Mouse (Mus musculus) liver, postnatal 0 days (tissue): ENCODE data around the gene Akap4. TPM values are rescaled to one million over a fixed set of nuclear protein-coding genes. Genes with fewer than 3 reads are reported as not detected.

ENCODE experiments used
- ATAC-seq: fragments of 200-750 bp; cut with Nextera tagmentation; 2 replicates; pipeline ENCODE4 v1.8.0; 2017; ENCODE audit warnings: mild to moderate bottlenecking, moderate library complexity
- DNase-seq: peaks from one replicate; pipeline ENCODE4 v3.0.0-alpha.2; 2016
- H3K27ac ChIP-seq: fragments of 300-500 bp; sonication (generic); 2 replicates; pipeline ENCODE4 v1.5.1; 2014; ENCODE audit warnings: antibody characterized with exemption, moderate library complexity, mild to moderate bottlenecking, low read depth
- H3K27me3 ChIP-seq: fragments of 300-500 bp; sonication (generic); 2 replicates; pipeline ENCODE4 v1.6.1; 2014; ENCODE audit warnings: low read length, control low read depth, mixed read lengths; ENCODE audit not compliant: insufficient read depth
- H3K36me3 ChIP-seq: fragments of 300-500 bp; sonication (generic); replicated peaks from 2 replicates; pipeline ENCODE4 v1.6.1; 2014; ENCODE audit warnings: mild to moderate bottlenecking, control low read depth, low read length, moderate library complexity, mixed read lengths; ENCODE audit not compliant: insufficient read depth
- H3K4me1 ChIP-seq: fragments of 300-500 bp; sonication (generic); 2 replicates; pipeline ENCODE4 v1.6.1; 2014; ENCODE audit warnings: antibody characterized with exemption, mild to moderate bottlenecking, control low read depth; ENCODE audit not compliant: insufficient read depth
- H3K4me2 ChIP-seq: fragments of 300-500 bp; sonication (generic); 2 replicates; pipeline ENCODE4 v1.6.1; 2014; ENCODE audit warnings: low read depth, mild to moderate bottlenecking, low read length, moderate library complexity, mixed read lengths
- H3K4me3 ChIP-seq: fragments of 300-500 bp; sonication (generic); 2 replicates; pipeline ENCODE4 v1.5.1; 2014; ENCODE audit warnings: low read depth, low read length
- H3K9ac ChIP-seq: fragments of 300-500 bp; sonication (generic); replicated peaks from 2 replicates; pipeline ENCODE4 v1.6.1; 2014; ENCODE audit warnings: mild to moderate bottlenecking, moderate library complexity
- H3K9me3 ChIP-seq: fragments of 300-500 bp; sonication (generic); 2 replicates; pipeline ENCODE4 v1.6.1; 2016; ENCODE audit warnings: mild to moderate bottlenecking, control low read depth, low read length, mixed read lengths
- CTCF ChIP-seq: sonication (generic); IDR thresholded peaks from 2 replicates; pipeline ENCODE4 v1.5.1; 2016; ENCODE audit warnings: antibody characterized with exemption, low read depth
- EP300 ChIP-seq: IDR thresholded peaks from 2 replicates; pipeline ENCODE4 v1.6.1; 2016; ENCODE audit warnings: antibody characterized with exemption, low read depth, mild to moderate bottlenecking
- WGBS: fragments of 180-500 bp; shearing (Covaris S2); extraction: QIAGEN DNeasy Blood & Tissue Kit; methylation state at CpG from one replicate; pipeline ENCODE4 v1.1.7; 2014; ENCODE audit not compliant: insufficient replicate concordance; 5-methylcytosine and 5-hydroxymethylcytosine counted together
- polyA plus RNA-seq: library from polyadenylated mRNA; unstranded; fragments of >200 nt; fragmentation: Nextera tagmentation; extraction: Ambion mirVana; gene quantifications from 2 replicates; pipeline ENCODE4 v1.2.1, GENCODE M21; 2015

Gene Akap4
- not detected in 2 replicates for polyA plus RNA-seq

- 78% methylated on average over 1 of the region's 1 CpGs for WGBS
- Histone ChIP-seq H3K27me3 (no peaks in the 10 kb centered on the region), H3K36me3 (no peaks in the 10 kb centered on the region), H3K9ac (no peak within 1 kb of the TSS), H3K4me2 (no peak within 1 kb of the TSS), H3K27ac (no peak within 1 kb of the TSS), H3K4me3 (no peak within 1 kb of the TSS), H3K9me3 (no peaks in the 10 kb centered on the region), H3K4me1 (no peaks in the 10 kb centered on the region)
- ATAC-seq (no peak), DNase-seq (no peak)
- TF ChIP-seq CTCF (no peak), EP300 (no peak)
These were observed at the start of gene Akap4 for GRCm38 (mm10) chrX:7067219-7067618. Gene Akap4, plus strand, starts transcription at chrX:7067519.

GRCm38 (mm10) chrX:7041519-7041918 is 25.8 kb upstream of the Akap4 start, which contains the start of gene Ccnb3:
Gene Ccnb3, minus strand, starts transcription at chrX:7041619.
- no peaks in the 10 kb centered on the region for H3K9me3 ChIP-seq
- WGBS: 86% methylated on average over 19 of the region's 19 CpGs
- no peaks in the 10 kb centered on the region for H3K36me3 ChIP-seq
- ATAC-seq (no peak), DNase-seq (no peak)
- H3K9ac ChIP-seq: no peak within 1 kb of the TSS
- H3K4me1 ChIP-seq: no peaks in the 10 kb centered on the region
- no peak for TF ChIP-seq CTCF
- H3K4me2 ChIP-seq: no peak within 1 kb of the TSS
- H3K27ac ChIP-seq: no peak within 1 kb of the TSS
- no peak within 1 kb of the TSS for H3K4me3 ChIP-seq
- no peaks in the 10 kb centered on the region for H3K27me3 ChIP-seq

GRCm38 (mm10) chrX:7057056-7057455 is 10.3 kb upstream of the Akap4 start:
- Histone ChIP-seq H3K4me3 (no peak overlapping the region), H3K4me1 (no peaks in the 10 kb centered on the region), H3K27ac (0 out of 2 replicates have a peak overlapping the region, but pooled peaks have one; percentile 39), H3K4me2 (0 out of 2 replicates have a peak overlapping the region, but pooled peaks have one; percentile 22), H3K27me3 (no peaks in the 10 kb centered on the region), H3K36me3 (no peaks in the 10 kb centered on the region), H3K9me3 (no peaks in the 10 kb centered on the region), H3K9ac (no peak overlapping the region)
- TF ChIP-seq CTCF (no peak; the same call in 1 of the 2 replicates), EP300 (no peak)
- DNase-seq: no peak
- no peak for ATAC-seq

- Histone ChIP-seq H3K9me3 (no peaks in the 10 kb centered on the region), H3K4me1 (no peaks in the 10 kb centered on the region), H3K4me2 (0 out of 2 replicates have a peak overlapping the region, but pooled peaks have one; percentile 22), H3K4me3 (no peak overlapping the region), H3K9ac (no peak overlapping the region), H3K27me3 (no peaks in the 10 kb centered on the region), H3K27ac (0 out of 2 replicates have a peak overlapping the region, but pooled peaks have one; percentile 39), H3K36me3 (no peaks in the 10 kb centered on the region)
- TF ChIP-seq EP300 (0 out of 2 replicates have a peak, but pooled peaks have one; percentile 64), CTCF (no peak)
- ATAC-seq: peak; percentile 90
- DNase-seq: no peak
- 55% methylated on average over 2 of the region's 2 CpGs for WGBS
These were observed 9.7 kb upstream of the Akap4 start for GRCm38 (mm10) chrX:7057634-7058033.

- Histone ChIP-seq H3K27ac (no peak overlapping the region), H3K4me3 (no peak overlapping the region), H3K9ac (no peak overlapping the region), H3K4me2 (no peak overlapping the region), H3K36me3 (no peaks in the 10 kb centered on the region), H3K4me1 (no peaks in the 10 kb centered on the region), H3K9me3 (no peaks in the 10 kb centered on the region), H3K27me3 (no peaks in the 10 kb centered on the region)
- ATAC-seq (no peak), DNase-seq (no peak)
- TF ChIP-seq CTCF (no peak), EP300 (no peak)
These were observed 3.2 kb upstream of the Akap4 start for GRCm38 (mm10) chrX:7064109-7064508.

- no peaks in the 10 kb centered on the region for H3K36me3 ChIP-seq
- WGBS: 48% methylated on average over 2 of the region's 2 CpGs
- ATAC-seq: no peak
- no peaks in the 10 kb centered on the region for H3K4me1 ChIP-seq
- no peak overlapping the region for H3K9ac ChIP-seq
- H3K27ac ChIP-seq: no peak overlapping the region
- H3K9me3 ChIP-seq: no peaks in the 10 kb centered on the region
- DNase-seq: no peak
- no peak overlapping the region for H3K4me2 ChIP-seq
- no peak for TF ChIP-seq CTCF
- no peak for TF ChIP-seq EP300
- no peaks in the 10 kb centered on the region for H3K27me3 ChIP-seq
- no peak overlapping the region for H3K4me3 ChIP-seq
These were observed 683 bp downstream of the Akap4 start for GRCm38 (mm10) chrX:7068002-7068401.
